Mouse (Mus musculus) gastrocnemius, postnatal 36 days (tissue): ENCODE measurements around the gene Nepn. TPM values are rescaled to one million over a fixed set of nuclear protein-coding genes. Genes with fewer than 3 reads are reported as not detected.

Source experiments
- DNase-seq, 2 experiments: peaks; one replicate each; pipeline ENCODE4 v3.0.0; 2022
- intact Hi-C: fragments of 180-260 bp; cut with DNase I; formaldehyde crosslinking; loops from one replicate; pipeline ENCODE4 v1.15.1; 2025
- total RNA-seq, 2 experiments: library from RNA; stranded (reverse); gene quantifications; 2 replicates each; pipeline ENCODE4 v1.2.3; 2021

Nepn gene
- total RNA-seq, 2 experiments from 2014 or later, result 0.27 to 0.31 TPM

DNA sequence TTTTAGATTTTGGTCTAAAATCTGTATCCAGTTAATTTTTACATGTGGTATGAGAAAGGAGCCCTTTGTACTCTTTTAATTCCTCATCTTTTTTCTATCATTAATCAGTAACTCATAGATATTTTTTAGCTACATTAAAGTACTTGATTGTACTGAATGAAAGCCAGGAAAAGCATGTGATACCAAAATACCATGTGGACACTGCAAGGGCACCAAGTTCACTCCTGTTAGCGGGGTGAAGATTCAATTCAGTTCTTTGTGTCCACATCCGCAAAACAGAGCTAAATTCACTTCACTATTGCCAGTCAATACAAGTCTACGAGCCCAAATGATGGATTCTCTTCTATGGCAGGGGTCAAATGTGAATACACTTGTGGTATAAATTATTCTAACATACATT is 7.9 kb downstream of the Nepn start:
- intact Hi-C loops, result no loop called here
- no peak for DNase-seq

DNA sequence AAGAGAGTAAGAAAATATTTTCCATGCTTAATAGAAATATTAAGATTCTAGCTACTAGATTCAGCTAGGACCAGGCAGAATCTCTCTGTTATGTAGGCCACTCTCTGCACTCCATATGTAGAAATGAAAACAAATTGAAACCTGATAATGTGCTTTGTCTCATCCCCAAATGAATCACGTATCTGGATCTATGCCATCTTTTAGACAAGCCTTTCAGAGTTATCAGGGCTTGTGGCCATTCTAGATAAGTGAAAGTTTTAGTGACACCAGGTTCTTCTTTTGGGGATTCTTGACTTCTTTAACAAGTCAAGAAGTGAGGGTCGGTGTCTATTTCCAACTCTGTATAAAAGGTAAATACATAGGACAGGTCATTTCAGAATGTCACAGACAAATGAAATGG is 9.9 kb downstream of the Nepn start:
- no peak for DNase-seq
- intact Hi-C loops, result no loop called here

DNA sequence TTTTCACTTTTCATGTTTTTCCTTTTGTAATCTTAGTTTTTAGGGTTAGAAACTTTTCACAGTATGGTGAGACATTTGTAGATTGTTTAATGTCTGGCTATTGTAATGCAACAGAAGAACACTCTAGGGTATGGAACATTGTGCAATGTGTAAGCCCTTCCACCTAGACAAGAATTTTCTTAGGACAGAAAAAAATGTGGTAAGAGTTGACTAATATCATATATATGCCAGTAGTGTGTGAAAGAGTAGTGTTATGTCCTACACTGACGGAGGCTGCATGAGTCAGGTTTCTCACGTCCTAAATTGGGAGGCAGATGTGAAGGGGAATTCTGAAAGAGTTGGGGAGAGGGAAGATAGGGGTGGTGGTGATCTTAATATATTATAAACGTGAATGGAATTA is 10.9 kb downstream of the Nepn start:
- intact Hi-C loops, result no loop called here
- no peak for DNase-seq

DNA sequence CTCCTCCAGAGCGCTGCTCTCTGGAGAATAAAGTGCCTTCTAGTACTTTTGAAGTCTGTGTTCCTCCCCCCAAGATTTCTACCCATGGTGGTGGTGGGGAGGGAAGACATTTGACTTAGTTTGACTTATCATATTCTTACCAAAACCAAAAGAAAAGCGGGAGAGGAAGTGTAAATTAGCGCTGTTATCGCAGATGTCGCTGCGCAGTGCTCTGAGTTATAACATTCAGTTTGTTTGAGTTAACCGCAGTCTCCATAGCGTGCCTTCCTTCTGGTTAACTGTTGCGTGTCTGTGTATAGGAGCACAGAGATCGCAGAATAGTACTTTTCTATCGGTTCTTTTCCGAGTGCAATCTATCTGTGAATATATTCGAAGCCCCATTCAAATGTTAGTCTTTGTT is 16.4 kb downstream of the Nepn start:
- DNase-seq, result no peak
- intact Hi-C loops, result no loop called here

DNA sequence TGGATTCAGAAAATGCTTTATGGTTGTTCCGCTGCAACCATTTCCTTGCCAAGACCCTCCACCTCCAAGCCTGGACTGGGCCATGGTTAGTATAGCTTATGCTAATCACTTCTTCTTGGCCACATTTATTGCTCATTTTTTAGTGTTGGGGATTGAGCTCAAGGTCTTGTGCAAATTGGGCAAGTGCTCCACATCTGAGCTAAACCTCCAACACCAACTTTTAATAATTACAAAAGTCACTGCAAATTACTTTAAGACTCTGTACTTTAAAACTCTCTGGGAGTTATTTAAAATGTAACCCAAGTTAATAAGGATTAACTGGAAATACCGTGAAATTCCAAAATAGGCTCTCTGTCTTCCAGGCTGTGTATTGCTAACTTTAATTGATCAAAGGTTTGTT is 18.8 kb downstream of the Nepn start:
- no peak for DNase-seq

DNA sequence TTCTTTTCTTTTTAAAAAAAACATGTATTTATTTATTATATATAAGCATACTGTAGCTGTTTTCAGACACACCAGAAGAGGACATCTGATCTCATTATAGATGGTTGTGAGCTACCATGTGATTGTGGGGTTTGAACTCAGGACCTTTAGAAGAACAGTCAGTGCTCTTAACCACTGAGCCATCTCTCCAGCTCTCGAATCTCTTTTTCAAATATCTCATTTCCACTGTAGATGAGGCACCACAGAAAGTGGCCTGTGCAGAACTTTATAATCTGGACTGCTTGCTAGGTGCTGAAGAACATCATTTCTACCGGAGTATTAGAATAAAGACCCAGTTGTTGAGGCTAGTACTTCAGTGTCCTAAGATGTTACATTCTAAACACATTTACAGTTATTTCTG is 26.2 kb downstream of the Nepn start:
- no peak for DNase-seq
- intact Hi-C loops, result loop anchor here (5.0 kb wide), 1 partner anchor 33 kb away; the partner anchor contains the start of gene Gopc

More for the DNA sequence above, 18.8 kb downstream of the Nepn start:
- intact Hi-C loops, result no loop called here

DNA sequence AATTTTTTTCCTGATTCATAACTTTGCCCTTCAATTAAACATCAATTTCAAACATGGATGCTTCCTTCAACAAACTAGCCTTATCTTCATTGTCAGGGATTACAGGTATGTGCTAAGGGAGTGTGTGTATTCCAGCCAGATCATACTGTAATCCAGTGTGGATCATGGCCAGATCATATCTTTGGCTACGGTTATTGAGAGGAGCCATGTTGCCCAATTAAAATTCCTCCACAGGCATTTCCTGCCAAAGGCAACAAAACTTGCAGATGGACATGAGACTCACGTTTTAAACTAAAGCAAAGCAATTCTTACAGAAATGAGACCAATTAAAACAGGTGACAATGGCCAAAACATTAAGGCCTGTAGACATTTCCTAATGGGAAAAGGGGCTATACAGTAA is 27.7 kb downstream of the Nepn start:
- DNase-seq, result no peak
- intact Hi-C loops, result loop anchor here (5.0 kb wide), 1 partner anchor 34 kb away; the partner anchor contains the start of gene Gopc

DNA sequence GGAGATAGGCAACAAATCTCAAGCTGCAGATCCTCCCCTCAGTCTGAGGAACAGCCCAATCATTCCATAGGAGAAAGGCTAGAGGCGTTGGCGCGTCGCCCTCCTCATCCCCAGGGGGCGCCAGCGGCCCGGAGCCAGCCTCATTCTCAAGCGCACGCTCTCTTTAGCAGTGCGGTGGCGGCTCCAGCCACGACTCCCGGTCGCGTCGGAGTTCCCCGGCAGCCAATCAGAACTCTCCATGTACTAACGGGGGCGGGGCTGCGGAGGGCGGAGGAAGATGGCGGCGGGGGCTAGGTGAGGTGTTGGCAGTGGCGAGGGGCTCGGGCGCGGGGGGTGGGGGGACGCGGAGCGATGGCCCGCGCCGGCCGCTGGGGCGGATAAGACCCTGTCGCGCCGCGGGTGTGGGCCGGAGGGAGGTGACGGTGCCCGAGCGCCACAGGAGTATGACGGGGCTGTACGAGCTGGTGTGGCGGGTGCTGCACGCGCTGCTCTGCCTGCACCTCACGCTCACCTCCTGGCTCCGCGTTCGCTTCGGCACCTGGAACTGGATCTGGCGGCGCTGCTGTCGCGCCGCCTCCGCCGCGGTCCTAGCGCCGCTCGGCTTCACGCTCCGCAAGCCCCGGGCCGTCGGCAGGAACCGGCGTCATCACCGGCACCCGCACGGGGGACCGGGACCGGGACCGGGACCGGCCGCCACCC is 28.7 kb downstream of the Nepn start, which contains the start of gene Nus1:
Gene Nus1 (plus strand): TSS at position 249 of the 699 bp plus-strand sequence.
- peak; percentile 92 to 96 for DNase-seq
- intact Hi-C loops, result loop anchor here (5.0 kb wide), 1 partner anchor 35 kb away; the partner anchor contains the start of gene Gopc

DNA sequence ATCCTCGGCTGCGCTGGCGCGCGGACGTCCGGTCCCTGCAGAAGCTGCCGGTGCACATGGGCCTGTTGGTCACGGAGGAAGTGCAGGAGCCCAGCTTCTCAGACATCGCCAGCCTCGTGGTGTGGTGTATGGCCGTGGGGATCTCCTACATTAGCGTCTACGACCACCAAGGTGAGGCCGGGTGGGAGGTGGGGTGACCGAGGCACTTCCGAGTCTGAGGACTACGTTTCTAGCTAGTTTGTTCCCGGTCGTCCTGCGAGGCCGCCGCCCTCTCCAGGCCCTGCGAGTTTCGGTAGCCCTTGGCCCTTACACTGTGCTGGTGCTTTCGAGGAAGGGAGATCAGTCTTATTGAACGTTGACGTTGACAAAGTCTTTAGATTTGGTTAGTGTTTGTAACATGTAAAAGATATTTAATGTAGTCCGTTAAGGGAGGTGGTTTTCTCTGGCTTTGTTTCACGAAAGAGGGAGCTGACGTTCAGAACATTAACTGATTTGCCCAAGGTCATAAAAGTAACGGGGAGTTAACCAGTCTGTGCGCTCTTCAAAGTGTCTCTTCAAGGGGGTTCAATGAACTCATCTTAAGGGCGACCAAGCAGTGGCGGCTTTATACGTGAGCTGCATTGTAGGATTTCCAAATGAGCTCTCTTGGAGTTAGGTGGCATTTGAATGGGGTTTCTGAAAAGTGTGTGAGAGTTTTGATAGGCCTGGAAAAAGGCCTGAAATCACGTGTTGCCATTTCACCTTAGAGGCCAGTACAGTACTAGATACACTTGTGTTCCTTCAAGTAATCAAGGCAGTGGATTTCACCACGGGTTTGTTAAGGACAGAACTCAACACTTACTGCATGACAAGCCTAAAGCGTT is 29.5 kb downstream of the Nepn start:
- intact Hi-C loops, result loop anchor here (5.0 kb wide), 1 partner anchor 36 kb away; the partner anchor contains the start of gene Gopc
- DNase-seq, result no peak

DNA sequence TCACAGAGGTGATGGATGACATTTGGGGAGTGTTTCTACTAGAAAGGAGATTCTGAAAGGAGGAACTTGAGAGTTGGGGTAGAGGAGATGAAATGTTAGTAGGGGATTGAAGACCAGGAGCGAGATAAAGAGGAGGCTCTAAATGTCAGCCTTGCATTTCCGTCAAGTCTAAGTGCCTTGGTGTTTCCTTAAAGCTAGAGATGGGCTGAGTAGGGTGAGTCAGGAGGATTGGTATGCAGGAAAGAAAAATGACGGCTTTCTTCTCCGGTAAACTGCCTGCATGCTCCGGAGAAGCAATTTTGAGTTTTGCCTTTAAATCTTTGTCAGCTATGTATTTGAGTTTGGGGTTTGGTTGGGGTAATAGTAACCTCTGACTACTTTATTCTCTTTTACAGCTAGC is 30.2 kb downstream of the Nepn start:
- intact Hi-C loops, result loop anchor here (5.0 kb wide), 1 partner anchor 37 kb away; the partner anchor contains the start of gene Gopc
- no peak for DNase-seq

DNA sequence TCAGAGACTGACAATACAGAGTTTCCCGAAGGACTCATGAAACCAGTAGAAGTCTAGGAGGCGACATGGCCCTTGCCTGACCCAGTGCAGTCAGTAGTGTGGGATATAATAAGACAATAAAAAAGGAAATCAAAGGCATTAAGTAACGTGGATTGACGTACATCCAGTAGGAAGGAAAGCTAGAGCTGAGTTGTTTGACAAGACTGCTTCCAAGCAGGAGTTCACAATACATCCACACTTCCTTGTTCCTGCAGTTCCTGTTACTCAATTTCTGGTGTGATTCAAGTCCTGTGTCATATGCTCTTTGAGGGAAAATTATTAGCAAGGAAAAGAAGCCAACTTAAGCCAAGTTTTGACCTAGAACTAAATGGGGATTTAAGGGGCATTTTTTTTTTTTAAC is 30.6 kb downstream of the Nepn start:
- intact Hi-C loops, result loop anchor here (5.0 kb wide), 1 partner anchor 37 kb away; the partner anchor contains the start of gene Gopc
- DNase-seq, result no peak

DNA sequence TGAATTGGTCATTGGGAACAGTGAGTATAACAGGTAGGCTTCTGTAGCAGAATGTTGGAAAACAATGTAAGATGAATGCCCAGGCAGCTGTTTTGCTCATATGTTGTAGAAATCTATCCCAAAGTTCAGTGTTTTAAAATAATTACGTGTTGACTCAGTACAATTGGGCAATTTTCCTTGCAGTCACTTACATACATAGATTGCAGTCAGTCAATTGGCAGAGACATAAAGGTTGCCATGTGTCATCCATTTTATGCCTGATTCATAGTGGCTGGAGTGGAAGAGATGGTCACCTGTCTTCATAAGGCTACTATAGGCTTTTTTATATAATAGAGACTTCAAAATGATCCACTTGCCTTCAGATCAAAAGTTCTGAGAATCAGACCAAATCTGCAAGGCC is 31.8 kb downstream of the Nepn start:
- intact Hi-C loops, result no loop called here

DNA sequence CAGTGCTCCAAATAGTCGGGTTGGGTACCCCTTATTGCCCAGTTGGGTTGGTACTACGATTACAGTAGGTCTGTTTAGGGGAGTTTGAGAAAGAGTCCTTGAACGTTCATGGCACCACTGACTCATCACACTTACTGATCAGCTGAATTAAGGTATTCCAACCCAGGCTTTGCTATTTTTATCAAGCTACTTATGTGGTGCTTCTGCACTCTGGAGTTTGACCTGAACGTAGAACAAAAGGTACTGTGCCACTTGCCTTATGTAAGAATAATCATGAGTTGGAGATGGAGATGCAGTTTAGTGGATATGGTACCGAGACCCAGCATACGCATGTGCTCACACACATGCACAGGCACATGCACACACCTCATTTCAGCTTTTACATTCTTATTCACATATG is 32.9 kb downstream of the Nepn start:
- no peak for DNase-seq
- intact Hi-C loops, result no loop called here

More for the DNA sequence above, 31.8 kb downstream of the Nepn start:
- no peak for DNase-seq

DNA sequence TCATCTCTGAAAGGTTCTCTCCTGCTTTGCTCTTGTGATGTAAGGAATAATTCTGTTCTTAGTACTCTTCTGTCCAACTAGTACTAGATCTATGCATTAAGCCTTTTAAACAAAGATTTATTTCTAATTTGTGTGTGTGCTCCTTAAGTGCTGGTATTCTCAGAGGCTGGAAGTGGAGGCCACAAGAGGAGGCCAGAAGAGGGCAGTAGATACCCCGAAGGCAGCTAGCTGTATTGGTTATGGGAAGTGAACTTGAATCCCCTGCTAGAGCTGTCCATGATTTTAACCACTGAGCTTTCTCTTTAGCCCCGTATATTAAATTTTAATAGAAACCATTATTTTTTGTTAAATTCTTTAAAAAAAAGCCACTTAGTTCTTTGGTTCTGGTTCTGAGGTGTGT is 34.3 kb downstream of the Nepn start:
- no peak for DNase-seq
- intact Hi-C loops, result no loop called here

DNA sequence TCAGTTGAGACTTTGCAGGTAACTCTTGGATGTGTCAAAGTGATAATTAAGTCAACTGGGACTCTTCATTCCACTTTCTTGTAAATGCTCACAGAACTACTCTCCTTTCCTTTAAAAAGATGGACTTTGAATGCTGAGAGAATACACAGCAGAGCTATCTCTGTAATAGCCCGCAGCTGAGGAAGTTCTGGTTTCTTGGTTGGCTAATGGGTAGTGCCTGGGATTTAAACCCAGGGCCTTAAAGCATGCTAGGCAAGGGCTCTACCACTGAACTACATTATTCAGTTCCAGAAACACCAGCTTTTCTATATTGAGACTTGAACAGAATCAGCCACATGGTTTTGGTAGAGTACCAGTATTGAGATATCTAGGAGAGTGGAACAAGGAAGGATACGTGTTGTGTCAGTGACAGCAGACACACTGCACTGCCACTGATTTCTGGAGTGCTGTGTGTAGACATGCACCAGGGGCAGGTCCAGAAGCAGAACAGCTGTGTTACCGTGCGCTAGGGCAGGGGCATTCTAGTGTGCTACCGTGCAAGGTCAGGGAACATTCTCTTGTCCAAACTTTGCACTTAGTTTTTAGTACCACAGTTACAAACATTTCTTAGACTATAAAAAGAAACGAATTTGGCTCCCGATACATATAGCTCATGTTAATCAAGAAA is 37.7 kb downstream of the Nepn start:
- intact Hi-C loops, result no loop called here
- no peak for DNase-seq

DNA sequence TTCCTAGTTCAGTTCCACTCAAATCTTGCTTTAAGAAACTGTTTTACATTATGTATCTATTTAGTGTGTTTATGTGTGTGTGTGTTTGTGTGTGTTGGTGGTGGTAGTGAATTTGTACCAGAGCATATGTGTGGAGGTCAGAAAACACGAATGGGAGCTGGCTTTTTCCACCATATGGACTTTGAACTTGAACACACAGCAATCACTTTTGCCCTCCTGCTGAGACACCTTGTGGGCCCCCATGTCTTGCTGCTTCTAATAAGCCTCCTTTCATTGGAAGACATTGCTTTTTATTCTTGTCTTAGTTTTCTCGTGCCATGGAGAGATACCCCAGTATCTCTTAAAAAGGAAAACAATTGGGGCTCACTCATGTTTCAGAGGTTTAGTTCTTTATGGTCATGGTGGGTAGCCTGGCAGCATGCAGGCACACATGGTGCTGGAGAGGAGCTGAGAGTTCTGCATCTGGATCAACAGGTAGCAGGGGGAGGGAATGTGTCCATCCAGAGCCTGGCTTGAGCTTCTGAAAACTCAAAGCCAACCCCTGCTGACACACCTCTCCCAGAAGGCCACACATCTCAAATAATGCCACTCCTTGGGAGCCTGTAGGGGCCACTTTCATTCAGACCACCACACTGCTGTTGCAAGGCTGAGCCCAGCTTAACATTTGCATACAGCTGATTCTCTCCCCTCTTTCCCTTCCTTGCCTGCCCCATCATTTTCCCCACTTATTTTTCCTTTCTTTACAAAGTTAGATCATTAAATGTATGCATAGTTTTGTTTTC is 39.1 kb downstream of the Nepn start:
- intact Hi-C loops, result no loop called here

DNA sequence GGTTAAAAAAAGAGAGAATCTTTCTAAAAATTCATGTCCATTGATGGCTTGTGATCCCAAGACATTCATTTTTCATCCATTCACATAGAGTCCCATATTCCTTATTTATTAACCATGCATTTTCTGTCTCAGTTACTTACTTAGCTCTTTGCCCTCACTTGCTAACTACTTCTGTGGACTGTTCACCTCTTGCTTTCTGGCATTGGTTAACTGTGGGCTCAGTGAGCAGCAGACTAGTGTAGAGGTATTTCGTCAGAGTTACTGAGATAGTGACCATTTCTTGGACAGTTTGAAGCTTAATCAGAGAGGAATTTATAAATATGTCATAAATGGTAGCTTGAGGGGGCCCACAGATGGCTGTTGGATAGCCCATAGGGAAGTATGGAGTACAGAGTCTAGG is 42.2 kb downstream of the Nepn start:
- intact Hi-C loops, result no loop called here
- DNase-seq, result no peak

More for the DNA sequence above, 39.1 kb downstream of the Nepn start:
- DNase-seq, result no peak

DNA sequence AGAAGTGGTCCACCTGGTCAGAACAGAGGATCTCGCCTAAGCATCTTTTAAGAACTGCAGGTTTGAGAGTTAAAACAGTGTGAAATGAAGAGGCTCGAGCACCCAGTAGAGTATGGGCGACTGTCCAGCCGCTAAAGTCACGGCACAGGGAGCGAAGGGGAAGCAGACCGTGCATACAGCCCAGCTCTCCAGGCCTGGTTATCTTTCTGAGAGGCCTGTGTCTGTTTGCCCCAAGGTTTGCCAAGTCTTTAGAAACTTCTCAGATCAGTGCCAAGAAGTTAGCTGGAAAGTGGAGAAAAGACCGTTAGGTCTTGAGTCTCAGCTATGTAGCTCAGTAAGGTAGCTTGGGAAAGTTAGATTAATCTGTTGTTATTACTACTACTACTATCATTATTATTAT is 46.1 kb downstream of the Nepn start:
- intact Hi-C loops, result no loop called here

More for the DNA sequence above, 46.1 kb downstream of the Nepn start:
- DNase-seq, result no peak
